Mouse (Mus musculus): Measurements from ENCODE around the gene Slc22a15. TPM values are rescaled to one million over a fixed set of nuclear protein-coding genes. Genes with fewer than 3 reads are reported as not detected.

The Slc22a15 gene
- polyA plus RNA-seq, 1 experiment from 2014 or later, result 4.1 TPM

- TF ChIP-seq CTCF (IDR thresholded peaks at IDR 0.05; ENCODE audit: low read depth) (no peak), EP300 (optimal IDR thresholded peaks at IDR 0.05) (no peak)
- DNase-seq (ENCODE audit: low spot score) (no peak), ATAC-seq (ENCODE audit: low FRiP score, low TSS enrichment) (no peak)
- H3K4me2 ChIP-seq (replicated peaks; ENCODE audit: low read depth), result no peak overlapping the region
- H3K4me1 ChIP-seq (replicated peaks; ENCODE audit: control insufficient read depth, insufficient read depth), result no peaks in the 10 kb centered on the region
- H3K9ac ChIP-seq (ENCODE audit: low read length), result no peak overlapping the region
- 44% methylated on average over 4 of the region's 4 CpGs for WGBS
- no peaks in the 10 kb centered on the region for H3K36me3 ChIP-seq (ENCODE audit: control insufficient read depth, insufficient read depth, low read length)
- H3K4me3 ChIP-seq (ENCODE audit: low read depth, low read length), result no peak overlapping the region
- H3K27ac ChIP-seq (replicated peaks), result no peak overlapping the region
- H3K9me3 ChIP-seq (ENCODE audit: control insufficient read depth, low read length), result no peaks in the 10 kb centered on the region
- H3K27me3 ChIP-seq (ENCODE audit: control insufficient read depth, insufficient read depth, low read length), result no peaks in the 10 kb centered on the region
Measured at GRCm38 (mm10) chr3:101940418-101940817, 16.2 kb upstream of the Slc22a15 start.

- Histone ChIP-seq H3K27me3 (ENCODE audit: control insufficient read depth, insufficient read depth, low read length) (no peaks in the 10 kb centered on the region), H3K36me3 (ENCODE audit: control insufficient read depth, insufficient read depth, low read length) (no peaks in the 10 kb centered on the region), H3K27ac (replicated peaks) (no peak overlapping the region), H3K9ac (ENCODE audit: low read length) (no peak overlapping the region), H3K4me3 (ENCODE audit: low read depth, low read length) (no peak overlapping the region), H3K4me1 (replicated peaks; ENCODE audit: control insufficient read depth, insufficient read depth) (no peaks in the 10 kb centered on the region), H3K4me2 (replicated peaks; ENCODE audit: low read depth) (no peak overlapping the region), H3K9me3 (ENCODE audit: control insufficient read depth, low read length) (no peaks in the 10 kb centered on the region)
- TF ChIP-seq CTCF (IDR thresholded peaks at IDR 0.05; ENCODE audit: low read depth) (no peak), EP300 (optimal IDR thresholded peaks at IDR 0.05) (no peak)
- ATAC-seq (ENCODE audit: low FRiP score, low TSS enrichment) (no peak), DNase-seq (ENCODE audit: low spot score) (no peak)
- WGBS, result 72% methylated on average over 3 of the region's 3 CpGs
Measured at GRCm38 (mm10) chr3:101939865-101940264, 15.6 kb upstream of the Slc22a15 start.

GRCm38 (mm10) chr3:101939152-101939551 is 14.9 kb upstream of the Slc22a15 start:
- H3K27ac ChIP-seq (replicated peaks), result no peak overlapping the region
- no peak overlapping the region for H3K4me2 ChIP-seq (replicated peaks; ENCODE audit: low read depth)
- WGBS, result 48% methylated on average over 7 of the region's 7 CpGs
- H3K4me1 ChIP-seq (replicated peaks; ENCODE audit: control insufficient read depth, insufficient read depth), result no peaks in the 10 kb centered on the region
- no peaks in the 10 kb centered on the region for H3K9me3 ChIP-seq (ENCODE audit: control insufficient read depth, low read length)
- H3K4me3 ChIP-seq (ENCODE audit: low read depth, low read length), result no peak overlapping the region
- H3K9ac ChIP-seq (ENCODE audit: low read length), result no peak overlapping the region
- ATAC-seq (ENCODE audit: low FRiP score, low TSS enrichment) (peak; percentile 85), DNase-seq (ENCODE audit: low spot score) (peak; percentile 31)
- H3K27me3 ChIP-seq (ENCODE audit: control insufficient read depth, insufficient read depth, low read length), result no peaks in the 10 kb centered on the region
- no peaks in the 10 kb centered on the region for H3K36me3 ChIP-seq (ENCODE audit: control insufficient read depth, insufficient read depth, low read length)
- TF ChIP-seq CTCF (IDR thresholded peaks at IDR 0.05; ENCODE audit: low read depth), result no peak
- no peak for TF ChIP-seq EP300 (optimal IDR thresholded peaks at IDR 0.05)

GRCm38 (mm10) chr3:101936369-101936768 is 12.1 kb upstream of the Slc22a15 start:
- TF ChIP-seq EP300 (optimal IDR thresholded peaks at IDR 0.05) (no peak), CTCF (IDR thresholded peaks at IDR 0.05; ENCODE audit: low read depth) (no peak)
- 75% methylated on average over 3 of the region's 3 CpGs for WGBS
- H3K27me3 ChIP-seq (ENCODE audit: control insufficient read depth, insufficient read depth, low read length), result no peaks in the 10 kb centered on the region
- DNase-seq (ENCODE audit: low spot score), result no peak
- no peak overlapping the region for H3K9ac ChIP-seq (ENCODE audit: low read length)
- no peak for ATAC-seq (ENCODE audit: low FRiP score, low TSS enrichment)
- H3K36me3 ChIP-seq (ENCODE audit: control insufficient read depth, insufficient read depth, low read length), result no peaks in the 10 kb centered on the region
- H3K27ac ChIP-seq (replicated peaks), result no peak overlapping the region
- no peak overlapping the region for H3K4me3 ChIP-seq (ENCODE audit: low read depth, low read length)
- no peak overlapping the region for H3K4me2 ChIP-seq (replicated peaks; ENCODE audit: low read depth)
- H3K9me3 ChIP-seq (ENCODE audit: control insufficient read depth, low read length), result no peaks in the 10 kb centered on the region
- no peaks in the 10 kb centered on the region for H3K4me1 ChIP-seq (replicated peaks; ENCODE audit: control insufficient read depth, insufficient read depth)

GRCm38 (mm10) chr3:101933820-101934219 is 9.6 kb upstream of the Slc22a15 start:
- TF ChIP-seq EP300 (optimal IDR thresholded peaks at IDR 0.05) (no peak), CTCF (IDR thresholded peaks at IDR 0.05; ENCODE audit: low read depth) (no peak)
- Histone ChIP-seq H3K36me3 (ENCODE audit: control insufficient read depth, insufficient read depth, low read length) (no peaks in the 10 kb centered on the region), H3K9me3 (ENCODE audit: control insufficient read depth, low read length) (no peaks in the 10 kb centered on the region), H3K9ac (ENCODE audit: low read length) (no peak overlapping the region), H3K27ac (replicated peaks) (no peak overlapping the region), H3K4me3 (ENCODE audit: low read depth, low read length) (no peak overlapping the region), H3K4me1 (replicated peaks; ENCODE audit: control insufficient read depth, insufficient read depth) (no peaks in the 10 kb centered on the region), H3K4me2 (replicated peaks; ENCODE audit: low read depth) (no peak overlapping the region), H3K27me3 (ENCODE audit: control insufficient read depth, insufficient read depth, low read length) (no peaks in the 10 kb centered on the region)
- peak; percentile 59; the same call in 1 of the 2 replicates for ATAC-seq (ENCODE audit: low FRiP score, low TSS enrichment)
- WGBS, result 85% methylated on average over 2 of the region's 2 CpGs
- DNase-seq (ENCODE audit: low spot score), result no peak

- H3K27me3 ChIP-seq (ENCODE audit: control insufficient read depth, insufficient read depth, low read length), result no peaks in the 10 kb centered on the region
- DNase-seq (ENCODE audit: low spot score) (no peak), ATAC-seq (ENCODE audit: low FRiP score, low TSS enrichment) (no peak)
- no peak overlapping the region for H3K9ac ChIP-seq (ENCODE audit: low read length)
- H3K4me1 ChIP-seq (replicated peaks; ENCODE audit: control insufficient read depth, insufficient read depth), result no peaks in the 10 kb centered on the region
- no peak overlapping the region for H3K4me3 ChIP-seq (ENCODE audit: low read depth, low read length)
- H3K27ac ChIP-seq (replicated peaks), result no peak overlapping the region
- TF ChIP-seq EP300 (optimal IDR thresholded peaks at IDR 0.05) (no peak), CTCF (IDR thresholded peaks at IDR 0.05; ENCODE audit: low read depth) (no peak)
- H3K9me3 ChIP-seq (ENCODE audit: control insufficient read depth, low read length), result no peaks in the 10 kb centered on the region
- no peak overlapping the region for H3K4me2 ChIP-seq (replicated peaks; ENCODE audit: low read depth)
- WGBS, result 58% methylated on average over 4 of the region's 4 CpGs
- no peaks in the 10 kb centered on the region for H3K36me3 ChIP-seq (ENCODE audit: control insufficient read depth, insufficient read depth, low read length)
Measured at GRCm38 (mm10) chr3:101929105-101929876, 5.0 kb upstream of the Slc22a15 start.
